In genomic region chr19:6489030-6489429, GRCm38 (mm10) we compare ENCODE assay signal across 8 mouse cellular contexts. TPM values are rescaled to one million over a fixed set of nuclear protein-coding genes. Genes with fewer than 3 reads are reported as not detected.
A peak's percentile ranks its signal among the peaks of the same experiment; 100 is the strongest.
DNase-seq lines count a peak whose midpoint lies in the region; ATAC-seq and TF ChIP-seq lines count a peak whose summit lies in the region.

No protein-coding gene starts in this region.

- no peak overlapping the region for H3K4me3 ChIP-seq in liver, embryonic 12.5 days
- H3K4me3 ChIP-seq in limb, embryonic 14.5 days (replicated peaks; ENCODE audit: low read length), result no peak overlapping the region
- no peak overlapping the region for H3K4me3 ChIP-seq in neural tube, embryonic 11.5 days (ENCODE audit: low read depth, low read length)
- H3K4me3 ChIP-seq in stomach, embryonic 16.5 days (replicated peaks; ENCODE audit: low read length), result no peak overlapping the region

- no peaks in the 10 kb centered on the region for H3K36me3 ChIP-seq in liver, embryonic 12.5 days
- no peaks in the 10 kb centered on the region for H3K36me3 ChIP-seq in limb, embryonic 14.5 days (ENCODE audit: control insufficient read depth, insufficient read depth, low read length)
- no peaks in the 10 kb centered on the region for H3K36me3 ChIP-seq in neural tube, embryonic 11.5 days (ENCODE audit: control insufficient read depth, insufficient read depth, low read length)
- no peaks in the 10 kb centered on the region for H3K36me3 ChIP-seq in stomach, embryonic 16.5 days (ENCODE audit: control insufficient read depth, insufficient read depth, low read length)

- H3K27ac ChIP-seq in liver, embryonic 12.5 days, result no peak overlapping the region
- no peak overlapping the region for H3K27ac ChIP-seq in limb, embryonic 14.5 days (replicated peaks; ENCODE audit: low read depth, low read length)
- H3K27ac ChIP-seq in neural tube, embryonic 11.5 days (ENCODE audit: low read depth, low read length), result no peak overlapping the region
- H3K27ac ChIP-seq in stomach, embryonic 16.5 days (ENCODE audit: low read length), result no peak overlapping the region

- no peak for TF ChIP-seq POLR2A in limb, embryonic 14.5 days (IDR thresholded peaks at IDR 0.05; ENCODE audit: borderline replicate concordance, extremely low read depth, insufficient read depth, insufficient read length)

- peak; percentile 81 for DNase-seq in liver
- peak; percentile 95 for DNase-seq in embryo, embryonic 10.5 days (ENCODE audit: low spot score)
- peak; percentile 75 to 76 for DNase-seq in gastrocnemius, postnatal 36 days
- DNase-seq in kidney, adult 9 months, result peak; percentile 87
- DNase-seq in limb, embryonic 14.5 days (ENCODE audit: low spot score), result peak; percentile 89
- peak; percentile 89 for DNase-seq in neural tube, embryonic 11.5 days (ENCODE audit: low spot score)

- H3K27me3 ChIP-seq in liver, embryonic 12.5 days (replicated peaks), result peaks cover 69% of the 10 kb centered on the region
- peaks cover under 1% of the 10 kb centered on the region for H3K27me3 ChIP-seq in limb, embryonic 14.5 days (ENCODE audit: control insufficient read depth, insufficient read depth, low read length)
- no peaks in the 10 kb centered on the region for H3K27me3 ChIP-seq in neural tube, embryonic 11.5 days (ENCODE audit: control insufficient read depth, insufficient read depth, low read length)
- peaks cover 10% of the 10 kb centered on the region for H3K27me3 ChIP-seq in stomach, embryonic 16.5 days (ENCODE audit: control insufficient read depth, insufficient read depth, low read length)

- no peaks in the 10 kb centered on the region for H3K4me1 ChIP-seq in liver, embryonic 12.5 days
- H3K4me1 ChIP-seq in limb, embryonic 14.5 days (ENCODE audit: control insufficient read depth, insufficient read depth, low read length), result 0 out of 2 replicates have a peak, but pooled peaks cover 3% of the 10 kb centered on the region
- H3K4me1 ChIP-seq in neural tube, embryonic 11.5 days (ENCODE audit: control insufficient read depth, insufficient read depth, low read length), result no peaks in the 10 kb centered on the region
- 0 out of 2 replicates have a peak, but pooled peaks cover 4% of the 10 kb centered on the region for H3K4me1 ChIP-seq in stomach, embryonic 16.5 days (ENCODE audit: control insufficient read depth, insufficient read depth, low read length)

- H3K9ac ChIP-seq in liver, embryonic 12.5 days, result no peak overlapping the region
- H3K9ac ChIP-seq in limb, embryonic 14.5 days (ENCODE audit: low read depth, low read length, severe bottlenecking), result no peak overlapping the region
- no peak overlapping the region for H3K9ac ChIP-seq in neural tube, embryonic 11.5 days (ENCODE audit: low read length)
- no peak overlapping the region for H3K9ac ChIP-seq in stomach, embryonic 16.5 days (ENCODE audit: low read length)

- ATAC-seq in liver, embryonic 12.5 days, result no peak
- ATAC-seq in limb, embryonic 14.5 days (ENCODE audit: low FRiP score, low read depth), result peak; percentile 47
- peak; percentile 60 for ATAC-seq in neural tube, embryonic 11.5 days (ENCODE audit: insufficient read depth, low FRiP score, low TSS enrichment)
- ATAC-seq in stomach, embryonic 16.5 days (ENCODE audit: insufficient read depth, low FRiP score), result peak; percentile 57; the same call in 1 of the 2 replicates

- intact Hi-C loops in gastrocnemius, postnatal 36 days (cut with DNase I), result loop anchor here (2.0 kb wide), 1 partner anchor 174 kb away; no protein-coding TSS in a partner anchor

- under 1% methylated on average over 4 of the region's 4 CpGs for WGBS in liver, embryonic 12.5 days (ENCODE audit: insufficient replicate concordance)
- WGBS in limb, embryonic 14.5 days, result 0% methylated on average over 4 of the region's 4 CpGs
- WGBS in neural tube, embryonic 11.5 days, result 0% methylated on average over 4 of the region's 4 CpGs
- 0% methylated on average over 4 of the region's 4 CpGs for WGBS in stomach, embryonic 16.5 days

- H3K4me2 ChIP-seq in liver, embryonic 12.5 days, result no peak overlapping the region
- H3K4me2 ChIP-seq in limb, embryonic 14.5 days (replicated peaks; ENCODE audit: low read depth, low read length, severe bottlenecking), result no peak overlapping the region
- no peak overlapping the region for H3K4me2 ChIP-seq in neural tube, embryonic 11.5 days (ENCODE audit: low read depth)
- no peak overlapping the region for H3K4me2 ChIP-seq in stomach, embryonic 16.5 days (ENCODE audit: low read depth, low read length)

- no peaks in the 10 kb centered on the region for H3K9me3 ChIP-seq in liver, embryonic 12.5 days (replicated peaks)
- H3K9me3 ChIP-seq in limb, embryonic 14.5 days (ENCODE audit: control insufficient read depth, low read length), result no peaks in the 10 kb centered on the region
- no peaks in the 10 kb centered on the region for H3K9me3 ChIP-seq in neural tube, embryonic 11.5 days (ENCODE audit: control insufficient read depth, low read length)
- H3K9me3 ChIP-seq in stomach, embryonic 16.5 days (replicated peaks; ENCODE audit: control insufficient read depth, low read length), result no peaks in the 10 kb centered on the region

RNA-seq across cellular contexts. Expression of gene Slc22a12, which starts 53.8 kb away (rescaled TPM):
- polyA plus RNA-seq in liver, embryonic 12.5 days (2016; fragmentation: Nextera tagmentation; extraction: Ambion mirVana), result not detected in 2 replicates
- not detected for total RNA-seq in gastrocnemius, postnatal 36 days (2021)
- not detected in 2 replicates for polyA plus RNA-seq in limb, embryonic 14.5 days (2012; rRNA removed)
- polyA plus RNA-seq in limb, embryonic 14.5 days (2014; fragmentation: Nextera tagmentation; extraction: Ambion mirVana), result not detected in 2 replicates
- not detected in 2 replicates for polyA plus RNA-seq in neural tube, embryonic 11.5 days (2014; fragmentation: Nextera tagmentation; extraction: Ambion mirVana)
- not detected in 2 replicates for polyA plus RNA-seq in stomach, embryonic 16.5 days (2015; fragmentation: Nextera tagmentation; extraction: Ambion mirVana)
